Mouse (Mus musculus) thymus, postnatal 36 days (tissue): ENCODE measurements around the gene Pax8.
A peak's percentile ranks its signal among the peaks of the same experiment; 100 is the strongest.

ENCODE experiments used
- DNase-seq, 2 experiments: peaks; one replicate each; pipeline ENCODE4 v3.0.0; 2022; ENCODE audit warnings: mixed read lengths in 2 of 2

Gene Pax8

GRCm38 (mm10) chr2:24460112-24460807 is 15.1 kb downstream of the Pax8 start:
- DNase-seq, result no peak

- no peak for DNase-seq
Observed at GRCm38 (mm10) chr2:24456841-24457240, 18.6 kb downstream of the Pax8 start.

GRCm38 (mm10) chr2:24455057-24455855 is 20.1 kb downstream of the Pax8 start:
- DNase-seq, result no peak

GRCm38 (mm10) chr2:24454429-24455011 is 20.9 kb downstream of the Pax8 start:
- DNase-seq, result no peak

GRCm38 (mm10) chr2:24453206-24453605 is 22.2 kb downstream of the Pax8 start:
- no peak for DNase-seq

- DNase-seq, result no peak
Observed at GRCm38 (mm10) chr2:24449111-24449510, 26.3 kb downstream of the Pax8 start.

- DNase-seq, result no peak
Observed at GRCm38 (mm10) chr2:24443256-24443790, 32.1 kb downstream of the Pax8 start.

- no peak for DNase-seq
Observed at GRCm38 (mm10) chr2:24442303-24442925, 33.0 kb downstream of the Pax8 start.

GRCm38 (mm10) chr2:24441899-24442298 is 33.5 kb downstream of the Pax8 start:
- no peak for DNase-seq

- DNase-seq, result no peak
Observed at GRCm38 (mm10) chr2:24440056-24440455, 35.3 kb downstream of the Pax8 start.

- DNase-seq, result no peak
Observed at GRCm38 (mm10) chr2:24435699-24436098, 39.7 kb downstream of the Pax8 start.

- no peak for DNase-seq
Observed at GRCm38 (mm10) chr2:24434670-24435069, 40.7 kb downstream of the Pax8 start.

GRCm38 (mm10) chr2:24429806-24430205 is 45.6 kb downstream of the Pax8 start:
- no peak for DNase-seq

- DNase-seq, result no peak
Observed at GRCm38 (mm10) chr2:24427866-24428675, 47.3 kb downstream of the Pax8 start.

- DNase-seq, result no peak
Observed at GRCm38 (mm10) chr2:24425630-24426029, 49.8 kb downstream of the Pax8 start.

GRCm38 (mm10) chr2:24422815-24423214 is 52.6 kb downstream of the Pax8 start:
- no peak for DNase-seq

- DNase-seq, result no peak
Observed at GRCm38 (mm10) chr2:24421211-24421863, 54.1 kb downstream of the Pax8 start.

- no peak for DNase-seq
Observed at GRCm38 (mm10) chr2:24417564-24417963, 57.8 kb downstream of the Pax8 start.

- DNase-seq, result no peak
Observed at GRCm38 (mm10) chr2:24417106-24417505, 58.3 kb downstream of the Pax8 start.

- DNase-seq, result peak; percentile 17 to 25
Observed at GRCm38 (mm10) chr2:24416668-24417067, 58.7 kb downstream of the Pax8 start.

- no peak for DNase-seq
Observed at GRCm38 (mm10) chr2:24413677-24414076, 61.7 kb downstream of the Pax8 start.

- DNase-seq, result no peak
Observed at GRCm38 (mm10) chr2:24413172-24413571, 62.2 kb downstream of the Pax8 start.
